Mouse (Mus musculus) 3134 (cell line): ENCODE measurements around the gene Syt12.

Experiments used
- DNase-seq: peaks from one replicate; pipeline ENCODE4 v3.0.0-alpha.2; 2011; ENCODE audit warnings: low spot score; ENCODE audit not compliant: insufficient read length; ENCODE audit errors: extremely low read depth

Syt12 gene

GRCm38 (mm10) chr19:4477345-4478189 is at the start of gene Syt12:
Syt12 (minus strand) TSS chr19:4477447.
- DNase-seq, result peak; percentile 62

- DNase-seq, result peak; percentile 35
These were observed 44.3 kb upstream of the Syt12 start for GRCm38 (mm10) chr19:4521426-4522050.

GRCm38 (mm10) chr19:4517483-4517882 is 40.2 kb upstream of the Syt12 start:
- peak; percentile 54 for DNase-seq

GRCm38 (mm10) chr19:4516288-4516687 is 39.0 kb upstream of the Syt12 start:
- DNase-seq, result no peak

GRCm38 (mm10) chr19:4515746-4516145 is 38.5 kb upstream of the Syt12 start:
- DNase-seq, result peak; percentile 31

- DNase-seq, result no peak
These were observed 36.1 kb upstream of the Syt12 start for GRCm38 (mm10) chr19:4513236-4513858.

DNA sequence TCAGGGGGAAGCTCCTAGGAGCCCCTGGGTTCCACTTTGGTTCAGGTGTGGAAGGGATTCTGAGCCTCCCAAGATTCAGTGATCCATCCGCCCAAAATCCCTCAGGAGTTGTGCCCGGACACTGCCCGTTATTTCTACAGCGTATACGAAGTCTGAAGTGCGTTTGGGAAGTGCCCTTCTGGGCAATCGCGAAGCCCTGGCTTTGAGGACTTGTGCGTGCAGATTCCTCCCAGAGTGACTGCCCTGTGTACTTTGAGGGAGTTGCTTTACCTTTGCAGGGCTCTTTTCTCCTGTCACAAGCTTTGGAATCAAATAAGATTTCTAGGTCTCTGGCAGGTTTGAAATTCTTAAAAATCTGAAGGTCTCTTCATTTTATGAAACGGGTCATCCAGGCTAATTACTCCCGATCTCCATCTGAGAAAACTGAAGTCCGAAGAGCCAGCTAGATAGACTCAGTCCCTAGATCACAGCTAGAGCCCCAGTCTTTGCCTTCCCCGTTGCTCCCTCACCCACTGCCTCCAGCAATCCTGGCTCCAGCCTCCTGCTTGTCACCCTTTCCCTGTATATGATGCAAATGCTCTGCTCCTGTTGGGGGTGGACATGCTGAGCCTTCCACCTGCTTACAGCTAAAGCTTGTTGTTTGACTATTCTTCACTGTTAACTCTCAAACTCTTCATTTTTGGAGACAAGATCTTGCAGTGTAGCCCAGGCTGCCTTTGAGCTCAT is 34.0 kb upstream of the Syt12 start:
- no peak for DNase-seq

GRCm38 (mm10) chr19:4509986-4510963 is 33.0 kb upstream of the Syt12 start, which contains the start of gene Pcx:
Pcx (plus strand) TSS chr19:4510472.
- peak; percentile 99 for DNase-seq

DNA sequence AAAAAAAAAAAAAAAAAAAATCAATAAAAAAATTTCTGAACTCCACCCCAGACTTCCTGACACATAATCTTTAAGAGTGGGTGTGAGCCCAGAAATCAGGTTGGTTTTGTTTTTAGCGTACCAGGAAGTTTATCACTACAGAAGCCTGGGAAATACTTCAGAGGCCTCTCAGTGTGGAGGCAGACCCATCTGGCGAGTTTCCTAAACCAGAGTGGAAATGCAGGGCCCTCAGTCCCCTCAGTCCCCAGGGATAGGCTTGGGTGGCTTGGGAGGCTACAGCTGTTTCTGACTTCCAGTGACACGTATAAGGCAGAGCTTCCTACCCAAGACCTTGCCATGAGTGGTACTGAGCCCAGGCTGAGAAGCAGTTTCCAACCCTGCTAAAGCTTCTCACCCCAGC is 30.5 kb upstream of the Syt12 start:
- DNase-seq, result no peak

- DNase-seq, result no peak
These were observed 27.6 kb upstream of the Syt12 start for GRCm38 (mm10) chr19:4504830-4505229.

- DNase-seq, result no peak
These were observed 25.5 kb upstream of the Syt12 start for GRCm38 (mm10) chr19:4502701-4503100.

DNA sequence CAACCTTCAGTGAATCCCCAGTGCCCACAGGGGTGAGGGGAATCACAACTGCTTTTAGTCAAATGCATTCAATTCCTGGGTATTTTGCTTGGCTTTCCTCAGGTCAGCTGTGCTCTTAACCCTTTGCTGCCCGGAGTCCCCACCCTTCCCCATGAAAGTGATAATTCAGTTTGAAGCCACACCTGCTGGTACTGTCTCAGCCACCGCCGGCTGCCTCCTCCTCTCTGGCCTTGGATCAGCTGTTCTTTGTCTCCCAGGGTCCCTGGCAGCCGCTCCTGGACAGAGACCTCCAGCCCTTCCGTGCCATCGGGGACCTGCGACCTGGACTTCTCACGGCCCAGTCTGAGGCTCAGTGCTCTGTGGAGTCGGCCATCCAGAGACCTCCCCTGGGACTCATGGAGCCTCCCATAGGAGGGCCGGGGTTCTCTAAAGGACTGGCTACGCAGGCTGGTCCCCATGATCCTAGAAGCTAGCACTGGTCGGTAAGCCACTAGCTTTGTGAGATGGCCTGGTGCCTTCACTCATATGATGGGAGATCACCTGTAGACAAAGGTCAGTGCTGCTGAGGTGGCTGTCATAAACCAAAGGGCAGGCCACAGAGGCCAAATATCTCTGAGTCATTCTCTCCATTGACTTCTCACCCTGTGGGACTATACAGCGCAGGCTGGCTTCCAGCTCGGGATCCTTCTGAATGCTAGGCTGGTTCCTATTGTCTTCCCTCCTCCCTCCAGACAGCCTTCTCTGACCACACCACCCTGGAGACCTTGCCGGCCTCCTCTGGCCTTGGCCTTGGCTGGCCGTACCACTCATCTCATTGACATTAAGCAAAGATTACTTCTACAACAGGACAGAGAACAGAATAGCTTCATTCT is 21.1 kb upstream of the Syt12 start, which contains the start of gene 2010003K11Rik:
2010003K11Rik (minus strand) TSS at position 522 of the 872 bp plus-strand sequence.
- DNase-seq, result peak; percentile 41

DNA sequence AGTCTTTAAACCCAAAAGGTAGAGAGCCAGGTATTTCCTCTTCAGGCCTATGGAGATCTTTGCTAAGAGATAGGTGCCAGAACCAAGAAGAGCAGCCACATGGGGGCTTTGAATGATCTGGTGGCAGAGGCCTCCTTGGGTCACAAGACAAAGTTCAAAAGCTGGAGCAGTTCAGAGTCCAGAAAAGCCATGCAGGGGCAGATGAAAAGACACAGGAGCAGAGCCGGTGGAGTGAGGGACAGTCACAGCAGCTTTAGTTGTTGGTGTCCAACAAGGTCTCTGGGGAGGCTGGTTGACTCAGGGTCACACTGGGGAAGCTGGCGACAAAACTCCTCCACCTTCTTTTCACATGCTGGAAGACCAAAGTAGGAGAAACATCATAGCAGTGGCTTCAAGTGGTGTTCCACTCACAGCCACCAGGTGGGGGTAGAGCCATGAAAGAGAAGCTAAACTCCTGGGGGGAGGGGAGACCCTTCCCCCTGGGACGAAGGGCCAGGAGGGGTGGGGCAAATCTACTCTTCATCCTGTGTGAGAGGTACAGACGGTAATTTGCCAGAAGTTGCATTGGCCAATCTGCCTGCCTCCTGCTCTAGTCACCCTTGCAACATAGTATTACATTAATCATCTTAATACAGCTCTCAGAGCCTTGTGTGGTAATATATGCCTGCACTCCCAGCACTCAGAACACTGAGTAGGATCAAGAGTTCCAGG is 20.2 kb upstream of the Syt12 start:
- peak; percentile 68 for DNase-seq

GRCm38 (mm10) chr19:4496535-4497262 is 19.5 kb upstream of the Syt12 start:
- DNase-seq, result no peak

DNA sequence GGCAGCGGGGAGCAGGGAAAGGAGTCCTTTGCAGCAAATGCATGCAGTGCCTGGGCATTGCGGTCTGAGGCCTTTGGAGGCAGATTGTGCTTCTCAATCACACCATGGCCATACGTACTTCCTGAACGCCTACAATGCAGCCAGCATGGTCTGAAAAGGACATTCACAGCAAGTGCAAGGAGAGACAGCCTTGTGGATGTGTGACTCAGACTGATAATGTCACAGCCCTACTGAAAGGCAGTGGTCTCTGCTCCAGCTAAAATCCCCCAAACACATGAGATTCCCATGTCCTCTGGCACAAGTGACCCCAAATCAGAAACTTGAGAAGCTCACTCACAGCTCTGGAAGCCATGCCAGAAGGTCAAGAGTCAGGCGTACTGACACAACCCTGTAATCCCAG is 18.6 kb upstream of the Syt12 start:
- DNase-seq, result no peak

GRCm38 (mm10) chr19:4494707-4495106 is 17.5 kb upstream of the Syt12 start:
- DNase-seq, result no peak

DNA sequence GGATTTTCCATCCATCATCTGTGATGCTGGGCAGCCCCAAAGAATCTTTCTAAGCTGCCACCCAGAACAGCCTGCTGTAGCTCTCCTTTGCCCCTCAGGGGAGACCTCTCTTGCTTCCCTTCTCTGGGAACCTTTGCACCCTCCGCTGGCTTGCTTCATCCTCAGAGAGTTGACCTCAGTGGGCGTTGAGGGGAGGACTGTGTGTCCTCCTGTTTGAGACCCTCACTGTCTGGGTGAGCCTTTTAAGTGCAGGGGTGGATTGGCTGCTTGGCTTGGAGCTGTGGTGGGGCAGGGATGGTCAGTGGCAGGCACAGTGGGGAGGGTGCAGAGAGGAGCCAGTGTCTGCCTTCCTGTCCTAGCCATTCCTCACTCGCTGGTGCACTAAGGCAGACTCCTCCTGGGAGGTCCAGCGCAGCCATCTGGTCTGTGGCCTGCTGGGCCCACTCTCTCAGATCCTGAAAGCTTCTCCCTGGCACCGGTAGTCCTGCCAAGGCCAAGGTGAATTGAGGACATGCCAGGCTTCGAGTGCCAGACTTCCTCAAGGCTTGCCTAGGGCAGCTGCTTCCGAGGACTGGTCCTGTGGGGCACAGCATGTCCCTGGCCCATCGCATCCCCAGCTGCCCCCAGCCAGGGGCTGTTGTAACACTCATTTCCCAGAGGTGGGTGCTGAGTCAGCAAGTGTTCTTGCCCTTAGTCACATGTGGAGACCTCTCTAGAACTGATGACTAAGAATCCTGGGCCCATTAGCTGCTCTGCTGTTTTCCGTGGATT is 15.5 kb upstream of the Syt12 start:
- peak; percentile 76 for DNase-seq
